Mouse (Mus musculus): ENCODE measurements at regions not wholly inside any gene's neighbourhood (a gene's known extent, or its start where the extent isn't known, plus 50 kb on each side); places are given as distances from the start of the nearest gene placed in this dataset.

DNA sequence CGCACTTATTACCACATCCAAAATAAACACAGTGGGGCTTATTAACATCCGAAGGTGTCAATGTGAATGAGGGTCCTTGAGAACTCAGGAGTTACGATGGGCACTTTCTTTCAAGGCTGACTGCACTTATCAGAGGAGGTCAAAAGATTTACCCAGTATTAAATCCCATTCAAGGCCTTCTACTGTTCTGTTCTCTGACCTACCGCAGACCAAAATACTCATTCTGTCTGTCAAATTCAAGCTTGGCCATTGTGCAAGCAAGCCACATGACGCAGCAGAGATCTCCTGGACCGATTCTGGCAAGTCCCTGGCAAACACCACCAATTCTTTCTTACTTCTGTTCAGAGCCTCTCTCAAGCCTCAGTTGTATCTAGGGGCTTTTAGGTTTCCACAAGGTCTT, 80.8 kb upstream of the Maf start:
- WGBS: 80% methylated on average over 6 of the region's 6 CpGs
- no peak overlapping the region for H3K9ac ChIP-seq
- H3K4me3 ChIP-seq: no peak overlapping the region
- no peak for ATAC-seq (ENCODE audit: insufficient number of reproducible peaks, insufficient read depth, low FRiP score, low TSS enrichment, low read depth)
- H3K27ac ChIP-seq: no peak overlapping the region
- no peaks in the 10 kb centered on the region for H3K4me1 ChIP-seq
- H3K9me3 ChIP-seq: no peaks in the 10 kb centered on the region
- no peaks in the 10 kb centered on the region for H3K27me3 ChIP-seq
- no peaks in the 10 kb centered on the region for H3K36me3 ChIP-seq
- H3K4me2 ChIP-seq: no peak overlapping the region

- 87% methylated on average over 4 of the region's 4 CpGs for WGBS
- no peak for ATAC-seq (ENCODE audit: insufficient number of reproducible peaks, insufficient read depth, low FRiP score, low TSS enrichment, low read depth)
- Histone ChIP-seq H3K27me3 (no peaks in the 10 kb centered on the region), H3K4me3 (no peak overlapping the region), H3K27ac (no peak overlapping the region), H3K9ac (no peak overlapping the region), H3K36me3 (no peaks in the 10 kb centered on the region), H3K9me3 (0 out of 2 replicates have a peak, but pooled peaks cover 3% of the 10 kb centered on the region), H3K4me2 (no peak overlapping the region), H3K4me1 (no peaks in the 10 kb centered on the region)
These were observed 78.6 kb upstream of the Maf start for GRCm38 (mm10) chr8:115786185-115786584.

- no peak overlapping the region for H3K27ac ChIP-seq
- 92% methylated on average over 3 of the region's 3 CpGs for WGBS
- no peaks in the 10 kb centered on the region for H3K4me1 ChIP-seq
- H3K4me2 ChIP-seq: no peak overlapping the region
- no peaks in the 10 kb centered on the region for H3K27me3 ChIP-seq
- H3K9me3 ChIP-seq: 0 out of 2 replicates have a peak, but pooled peaks cover 3% of the 10 kb centered on the region
- no peak for ATAC-seq (ENCODE audit: insufficient number of reproducible peaks, insufficient read depth, low FRiP score, low TSS enrichment, low read depth)
- no peak overlapping the region for H3K4me3 ChIP-seq
- no peaks in the 10 kb centered on the region for H3K36me3 ChIP-seq
- H3K9ac ChIP-seq: no peak overlapping the region
These were observed 78.2 kb upstream of the Maf start for GRCm38 (mm10) chr8:115785769-115786168.

- no peaks in the 10 kb centered on the region for H3K27me3 ChIP-seq
- no peak overlapping the region for H3K9ac ChIP-seq
- H3K4me1 ChIP-seq: no peaks in the 10 kb centered on the region
- no peak overlapping the region for H3K27ac ChIP-seq
- no peaks in the 10 kb centered on the region for H3K36me3 ChIP-seq
- 88% methylated on average over 6 of the region's 6 CpGs for WGBS
- H3K4me2 ChIP-seq: no peak overlapping the region
- H3K4me3 ChIP-seq: no peak overlapping the region
- H3K9me3 ChIP-seq: 0 out of 2 replicates have a peak, but pooled peaks cover 3% of the 10 kb centered on the region
- no peak for ATAC-seq (ENCODE audit: insufficient number of reproducible peaks, insufficient read depth, low FRiP score, low TSS enrichment, low read depth)
These were observed 75.8 kb upstream of the Maf start for GRCm38 (mm10) chr8:115783364-115783763.

- Histone ChIP-seq H3K27ac (no peak overlapping the region), H3K9ac (no peak overlapping the region), H3K36me3 (no peaks in the 10 kb centered on the region), H3K4me2 (no peak overlapping the region), H3K27me3 (no peaks in the 10 kb centered on the region), H3K9me3 (0 out of 2 replicates have a peak, but pooled peaks cover 3% of the 10 kb centered on the region), H3K4me3 (no peak overlapping the region), H3K4me1 (no peaks in the 10 kb centered on the region)
- 86% methylated on average over 1 of the region's 1 CpGs for WGBS
- no peak for ATAC-seq (ENCODE audit: insufficient number of reproducible peaks, insufficient read depth, low FRiP score, low TSS enrichment, low read depth)
These were observed 70.8 kb upstream of the Maf start for GRCm38 (mm10) chr8:115778433-115778832.

DNA sequence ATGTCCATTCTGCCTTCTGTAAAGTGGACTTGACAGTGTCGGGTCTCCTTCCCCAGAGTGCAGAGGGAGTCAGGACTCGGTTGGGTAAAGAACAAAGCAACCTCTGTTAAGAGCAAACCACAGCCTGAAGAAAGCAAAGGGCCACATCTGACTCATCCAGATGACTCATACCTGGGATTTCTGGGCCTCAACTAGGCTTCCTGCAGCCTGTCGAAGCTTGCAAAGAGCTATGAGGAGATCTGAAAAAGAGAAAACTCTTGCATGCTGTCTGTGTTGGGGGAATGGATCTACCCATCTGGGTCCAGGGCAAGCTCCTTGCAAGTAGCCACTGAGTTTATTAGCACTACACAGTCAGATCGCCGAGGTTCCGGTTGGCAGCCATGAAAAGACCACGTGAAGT, 63.5 kb upstream of the Maf start:
- no peak overlapping the region for H3K4me2 ChIP-seq
- WGBS: 73% methylated on average over 7 of the region's 7 CpGs
- no peak overlapping the region for H3K27ac ChIP-seq
- no peaks in the 10 kb centered on the region for H3K9me3 ChIP-seq
- no peak overlapping the region for H3K9ac ChIP-seq
- no peaks in the 10 kb centered on the region for H3K27me3 ChIP-seq
- H3K4me3 ChIP-seq: no peak overlapping the region
- no peak for ATAC-seq (ENCODE audit: insufficient number of reproducible peaks, insufficient read depth, low FRiP score, low TSS enrichment, low read depth)
- H3K4me1 ChIP-seq: peaks cover 7% of the 10 kb centered on the region
- no peaks in the 10 kb centered on the region for H3K36me3 ChIP-seq

GRCm38 (mm10) chr8:115768631-115769030, 61.0 kb upstream of the Maf start:
- Histone ChIP-seq H3K9ac (no peak overlapping the region), H3K27ac (no peak overlapping the region), H3K27me3 (no peaks in the 10 kb centered on the region), H3K4me2 (no peak overlapping the region), H3K4me3 (no peak overlapping the region), H3K36me3 (no peaks in the 10 kb centered on the region), H3K4me1 (peaks cover 9% of the 10 kb centered on the region), H3K9me3 (no peaks in the 10 kb centered on the region)
- 87% methylated on average over 4 of the region's 4 CpGs for WGBS
- no peak for ATAC-seq (ENCODE audit: insufficient number of reproducible peaks, insufficient read depth, low FRiP score, low TSS enrichment, low read depth)

DNA sequence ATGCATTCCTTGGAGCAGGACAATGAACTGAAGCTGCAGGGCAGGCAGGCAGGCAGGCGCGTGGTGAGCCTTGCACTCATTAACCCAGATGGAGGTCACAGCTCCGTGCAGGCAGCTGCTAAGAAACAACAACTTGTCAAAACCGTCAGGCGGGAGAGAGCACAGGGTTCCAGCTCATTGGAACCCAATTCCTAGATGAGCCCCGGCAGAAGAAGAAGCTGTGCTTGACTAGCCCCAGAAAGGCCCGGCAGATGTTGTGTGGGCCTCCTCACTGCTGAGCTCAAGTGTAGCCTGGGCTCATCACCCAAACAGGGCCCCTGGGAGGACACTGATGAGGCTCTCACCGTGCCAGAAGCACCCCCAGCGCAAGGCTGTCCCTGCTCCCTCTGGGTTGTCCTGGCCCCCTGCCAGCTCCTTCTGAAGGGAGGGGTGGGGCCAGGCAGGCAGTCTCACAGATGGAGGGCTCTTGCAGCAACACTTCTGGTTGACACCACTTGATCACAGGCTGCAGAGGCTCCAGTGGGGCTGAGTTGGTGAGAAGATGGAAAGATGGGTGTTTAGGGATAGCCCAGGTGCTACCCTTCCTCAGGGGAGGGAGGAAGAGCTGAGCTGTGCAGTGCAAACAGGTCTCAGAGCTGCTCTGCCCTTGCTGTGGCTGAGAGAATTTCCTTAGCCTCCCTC, 58.8 kb upstream of the Maf start:
- no peaks in the 10 kb centered on the region for H3K9me3 ChIP-seq
- H3K36me3 ChIP-seq: no peaks in the 10 kb centered on the region
- no peak overlapping the region for H3K4me3 ChIP-seq
- no peaks in the 10 kb centered on the region for H3K27me3 ChIP-seq
- WGBS: 12% methylated on average over 9 of the region's 9 CpGs
- H3K4me2 ChIP-seq: no peak overlapping the region
- peaks cover 9% of the 10 kb centered on the region for H3K4me1 ChIP-seq
- peak overlapping the region; percentile 22; the same call in 1 of the 2 replicates for H3K27ac ChIP-seq
- ATAC-seq (ENCODE audit: insufficient number of reproducible peaks, insufficient read depth, low FRiP score, low TSS enrichment, low read depth): peak; percentile 53; the same call in 1 of the 2 replicates
- H3K9ac ChIP-seq: no peak overlapping the region

DNA sequence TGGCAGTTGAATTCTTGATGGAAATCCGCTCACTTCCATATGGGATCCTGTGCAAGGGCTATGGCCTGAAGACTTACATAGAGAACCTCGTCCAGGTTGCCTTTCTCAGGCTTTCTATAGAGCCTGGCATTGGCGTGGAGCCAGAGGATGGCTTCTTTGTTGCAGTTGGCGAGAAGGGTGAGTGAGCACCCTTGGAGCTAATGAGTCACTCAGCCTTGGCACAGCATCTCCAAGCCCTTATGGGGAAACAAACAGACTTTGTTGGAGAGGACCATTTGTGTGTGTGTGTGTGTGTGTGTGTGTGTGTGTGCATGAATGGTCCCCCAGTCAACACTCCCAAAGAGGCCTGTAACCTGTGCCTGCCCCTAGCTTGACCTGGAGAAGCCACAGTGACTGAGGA, 57.0 kb upstream of the Maf start:
- WGBS: 85% methylated on average over 4 of the region's 4 CpGs
- H3K27me3 ChIP-seq: no peaks in the 10 kb centered on the region
- no peak overlapping the region for H3K27ac ChIP-seq
- H3K9me3 ChIP-seq: no peaks in the 10 kb centered on the region
- no peak overlapping the region for H3K4me2 ChIP-seq
- ATAC-seq (ENCODE audit: insufficient number of reproducible peaks, insufficient read depth, low FRiP score, low TSS enrichment, low read depth): no peak
- no peaks in the 10 kb centered on the region for H3K36me3 ChIP-seq
- no peak overlapping the region for H3K4me3 ChIP-seq
- H3K9ac ChIP-seq: no peak overlapping the region
- peaks cover 9% of the 10 kb centered on the region for H3K4me1 ChIP-seq

DNA sequence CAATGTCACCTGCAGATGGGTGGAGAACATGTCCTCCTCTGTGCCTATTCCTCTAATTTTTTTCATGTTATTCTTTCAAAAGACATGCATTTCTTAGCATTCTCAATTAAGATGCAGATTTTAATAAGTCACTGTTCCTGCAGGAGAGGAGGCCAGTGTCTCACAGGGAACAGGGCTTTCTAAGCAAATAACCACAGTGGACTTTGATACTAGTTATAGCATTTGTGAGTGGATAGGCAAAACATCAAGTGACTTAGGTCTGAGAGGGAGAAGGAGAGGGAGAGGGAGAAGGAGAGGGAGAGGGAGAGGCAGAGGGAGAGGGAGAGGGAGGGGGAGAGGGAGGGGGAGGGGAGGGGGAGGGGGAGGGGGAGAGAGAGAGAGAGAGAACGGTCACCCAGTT, 50.4 kb upstream of the Maf start:
- Histone ChIP-seq H3K4me3 (no peak overlapping the region), H3K4me1 (no peaks in the 10 kb centered on the region; the same call in 1 of the 2 replicates), H3K27ac (0 out of 2 replicates have a peak overlapping the region, but pooled peaks have one; percentile 28), H3K9ac (no peak overlapping the region), H3K4me2 (no peak overlapping the region), H3K36me3 (no peaks in the 10 kb centered on the region), H3K9me3 (no peaks in the 10 kb centered on the region), H3K27me3 (no peaks in the 10 kb centered on the region)
- no peak for ATAC-seq (ENCODE audit: insufficient number of reproducible peaks, insufficient read depth, low FRiP score, low TSS enrichment, low read depth)
- WGBS: 89% methylated on average over 1 of the region's 1 CpGs
